Mouse (Mus musculus) adrenal gland, adult 2 months (tissue): ENCODE results near the gene Atp13a5. TPM values are rescaled to one million over a fixed set of nuclear protein-coding genes. Genes with fewer than 3 reads are reported as not detected.

ENCODE experiments used
- DNase-seq: peaks from one replicate; pipeline ENCODE4 v3.0.0; 2021
- long read RNA-seq: library from polyadenylated mRNA; stranded (forward); transcript quantifications from one replicate; pipeline ENCODE4 v2.0.0, GENCODE M21; 2021
- polyA plus RNA-seq: library from polyadenylated mRNA; depleted of rRNA; stranded (reverse); fragments of >200 nt; gene quantifications from 2 replicates; pipeline ENCODE4 v1.2.3, GENCODE M21; 2012; rRNA removed
- total RNA-seq, 2 experiments: library from RNA; stranded (reverse); gene quantifications; 2 replicates each; pipeline ENCODE4 v1.2.3; 2021

The Atp13a5 gene
- total RNA-seq (not detected), polyA plus RNA-seq (not detected in 2 replicates)
- long read RNA-seq: 0 reads

- no peak for DNase-seq
Measured at GRCm38 (mm10) chr16:29378458-29378857, at the start of gene Atp13a5. Atp13a5 (minus strand) TSS chr16:29378732.

GRCm38 (mm10) chr16:29414822-29415221 lies 36.3 kb upstream of the Atp13a5 start:
- no peak for DNase-seq

- no peak for DNase-seq
Measured at GRCm38 (mm10) chr16:29407319-29407718, 28.8 kb upstream of the Atp13a5 start.

- peak; percentile 2 for DNase-seq
Measured at GRCm38 (mm10) chr16:29399079-29399478, 20.5 kb upstream of the Atp13a5 start.

- DNase-seq: no peak
Measured at GRCm38 (mm10) chr16:29384781-29385180, 6.2 kb upstream of the Atp13a5 start.

GRCm38 (mm10) chr16:29374636-29375035 lies 3.9 kb downstream of the Atp13a5 start:
- no peak for DNase-seq

GRCm38 (mm10) chr16:29331351-29332044 lies 47.0 kb downstream of the Atp13a5 start:
- DNase-seq: no peak

- no peak for DNase-seq
Measured at GRCm38 (mm10) chr16:29330948-29331347, 47.6 kb downstream of the Atp13a5 start.

- DNase-seq: no peak
Measured at GRCm38 (mm10) chr16:29329213-29329612, 49.3 kb downstream of the Atp13a5 start.

GRCm38 (mm10) chr16:29327910-29328309 lies 50.6 kb downstream of the Atp13a5 start:
- no peak for DNase-seq

- no peak for DNase-seq
Measured at GRCm38 (mm10) chr16:29325233-29325919, 53.2 kb downstream of the Atp13a5 start.

- no peak for DNase-seq
Measured at GRCm38 (mm10) chr16:29320717-29321116, 57.8 kb downstream of the Atp13a5 start.

GRCm38 (mm10) chr16:29315391-29315790 lies 63.1 kb downstream of the Atp13a5 start:
- DNase-seq: peak; percentile 16

- no peak for DNase-seq
Measured at GRCm38 (mm10) chr16:29314991-29315390, 63.5 kb downstream of the Atp13a5 start.

- no peak for DNase-seq
Measured at GRCm38 (mm10) chr16:29297555-29298021, 80.9 kb downstream of the Atp13a5 start.

GRCm38 (mm10) chr16:29280691-29281090 lies 97.8 kb downstream of the Atp13a5 start:
- no peak for DNase-seq

- no peak for DNase-seq
Measured at GRCm38 (mm10) chr16:29254325-29254724, 124.2 kb downstream of the Atp13a5 start.

- no peak for DNase-seq
Measured at GRCm38 (mm10) chr16:29235951-29236350, 142.6 kb downstream of the Atp13a5 start.

GRCm38 (mm10) chr16:29216395-29217295 lies 161.9 kb downstream of the Atp13a5 start:
- DNase-seq: no peak

- peak; percentile 90 for DNase-seq
Measured at GRCm38 (mm10) chr16:29209605-29210411, 168.7 kb downstream of the Atp13a5 start, which contains the start of gene Hrasls. Hrasls (plus strand) TSS chr16:29209695.

- DNase-seq: peak; percentile 39
Measured at GRCm38 (mm10) chr16:29208841-29209240, 169.7 kb downstream of the Atp13a5 start.
